Mouse (Mus musculus) liver, postnatal 0 days (tissue): ENCODE measurements at regions not wholly inside any gene's neighbourhood (a gene's known extent, or its start where the extent isn't known, plus 50 kb on each side); places are given as distances from the start of the nearest gene placed in this dataset.

Experiments
- CTCF ChIP-seq: sonication (generic); IDR thresholded peaks from 2 replicates; pipeline ENCODE4 v1.5.1; 2016; ENCODE audit warnings: antibody characterized with exemption, low read depth
- EP300 ChIP-seq: IDR thresholded peaks from 2 replicates; pipeline ENCODE4 v1.6.1; 2016; ENCODE audit warnings: antibody characterized with exemption, low read depth, mild to moderate bottlenecking

DNA sequence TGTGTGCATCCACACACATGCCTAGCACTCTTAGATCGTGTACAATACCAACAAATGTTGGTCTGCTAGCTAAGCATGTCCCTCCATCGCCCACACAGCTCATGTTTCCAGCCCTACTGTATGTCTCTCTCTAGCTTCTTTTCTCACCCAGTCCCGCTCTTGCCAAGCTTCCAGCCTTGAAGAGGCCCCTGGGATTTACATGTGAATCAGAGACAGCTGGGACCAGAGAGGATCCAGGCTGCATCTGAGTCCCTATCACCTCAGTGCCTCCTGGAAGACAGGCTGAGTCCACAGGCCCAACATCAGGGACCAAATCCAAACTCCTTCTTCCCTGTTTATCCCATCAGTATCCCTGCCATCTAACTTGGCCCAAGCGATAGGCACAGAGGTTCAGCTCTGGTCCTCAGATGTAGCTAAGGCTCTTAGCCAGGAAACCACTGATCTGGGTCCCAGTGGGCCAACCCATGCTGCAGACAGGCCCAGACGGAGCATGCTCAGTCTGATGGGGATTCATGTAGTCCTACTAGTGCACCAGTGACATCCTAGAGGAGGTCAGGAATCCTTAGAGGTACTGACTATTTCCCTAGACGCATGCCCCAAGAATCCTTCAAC is 53.3 kb upstream of the Eps8l3 start:
- TF ChIP-seq CTCF (no peak), EP300 (no peak)
